Mouse (Mus musculus): ENCODE results near the gene Cend1.

Cend1 gene

GRCm38 (mm10) chr7:141391625-141392551 is 37.4 kb downstream of the Cend1 start, which contains the start of gene Taldo1:
Gene Taldo1 (plus strand): TSS chr7:141392199.
- DNase-seq (ENCODE audit: low spot score) = peak; percentile 97

GRCm38 (mm10) chr7:141390326-141391259 is 38.7 kb downstream of the Cend1 start:
- no peak for DNase-seq (ENCODE audit: low spot score)

GRCm38 (mm10) chr7:141388487-141389109 is 40.7 kb downstream of the Cend1 start:
- DNase-seq (ENCODE audit: low spot score) = peak; percentile 62

- no peak for DNase-seq (ENCODE audit: low spot score)
Observed at GRCm38 (mm10) chr7:141387807-141388486, 41.3 kb downstream of the Cend1 start.

- DNase-seq (ENCODE audit: low spot score) = no peak
Observed at GRCm38 (mm10) chr7:141381068-141381835, 48.0 kb downstream of the Cend1 start.

- no peak for DNase-seq (ENCODE audit: low spot score)
Observed at GRCm38 (mm10) chr7:141379584-141379983, 49.7 kb downstream of the Cend1 start.

Data from c-Kit-positive CD71-positive TER-119-positive erythroid progenitor cells, embryonic 14.5 days (primary cell).